Mouse (Mus musculus): ENCODE measurements around the gene Rhox4g. TPM values are rescaled to one million over a fixed set of nuclear protein-coding genes. Genes with fewer than 3 reads are reported as not detected.
"Not testable (repeated sequence)": the region's sequence is repeated elsewhere in the genome, so short reads cannot be mapped to it uniquely, and the experiment has no call there.

Rhox4g gene
- polyA plus RNA-seq (2012): not detected in 2 replicates

- TF ChIP-seq GATA1 (IDR thresholded peaks at IDR 0.05; ENCODE audit: low read length): not testable (repeated sequence)
Measured at GRCm38 (mm10) chrX:37651227-37651626, at the start of gene Rhox4g. TSS of gene Rhox4g (minus strand) at chrX:37651327.

GRCm38 (mm10) chrX:37692261-37692660 lies 41.1 kb upstream of the Rhox4g start:
- no peak for TF ChIP-seq GATA1 (IDR thresholded peaks at IDR 0.05; ENCODE audit: low read length)

DNA sequence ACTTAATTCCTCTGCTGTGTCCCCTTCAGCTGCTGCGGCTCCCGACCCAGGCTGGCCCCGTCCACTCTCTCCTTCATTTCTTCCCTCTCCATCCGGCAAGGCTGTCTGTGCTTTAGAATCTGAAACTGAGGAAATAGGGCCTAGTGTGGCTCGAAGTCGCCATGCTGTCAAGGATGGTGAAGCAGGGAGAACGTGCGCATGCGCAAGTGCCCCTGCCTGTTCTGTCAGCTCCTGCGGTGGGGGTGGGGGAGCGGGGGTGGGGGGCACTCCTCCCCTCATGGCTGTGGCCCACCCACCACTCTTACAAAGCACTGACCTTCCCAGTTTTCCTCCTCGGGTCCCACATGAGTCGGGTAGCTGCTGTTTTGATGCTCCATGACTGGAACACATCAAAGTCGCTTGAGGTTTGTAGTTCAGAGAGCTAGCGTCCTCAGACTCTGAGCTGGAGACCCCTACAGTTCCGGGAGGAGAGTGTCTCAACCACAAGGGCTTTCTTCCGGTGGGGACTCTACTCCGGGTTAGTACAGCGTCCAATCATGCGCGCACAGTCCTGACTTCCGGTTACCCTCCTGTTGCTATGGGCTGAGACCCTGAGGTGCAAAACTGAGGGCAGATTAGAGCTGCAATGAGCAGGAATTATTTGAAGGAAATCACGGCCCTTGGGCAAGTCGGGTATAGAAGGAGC lies 32.0 kb upstream of the Rhox4g start:
- no peak for TF ChIP-seq GATA1 (IDR thresholded peaks at IDR 0.05; ENCODE audit: low read length)

- not testable (repeated sequence) for TF ChIP-seq GATA1 (IDR thresholded peaks at IDR 0.05; ENCODE audit: low read length)
Measured at GRCm38 (mm10) chrX:37673177-37673576, 22.1 kb upstream of the Rhox4g start, which contains the start of gene Rhox2h. TSS of gene Rhox2h (minus strand) at chrX:37673277.

DNA sequence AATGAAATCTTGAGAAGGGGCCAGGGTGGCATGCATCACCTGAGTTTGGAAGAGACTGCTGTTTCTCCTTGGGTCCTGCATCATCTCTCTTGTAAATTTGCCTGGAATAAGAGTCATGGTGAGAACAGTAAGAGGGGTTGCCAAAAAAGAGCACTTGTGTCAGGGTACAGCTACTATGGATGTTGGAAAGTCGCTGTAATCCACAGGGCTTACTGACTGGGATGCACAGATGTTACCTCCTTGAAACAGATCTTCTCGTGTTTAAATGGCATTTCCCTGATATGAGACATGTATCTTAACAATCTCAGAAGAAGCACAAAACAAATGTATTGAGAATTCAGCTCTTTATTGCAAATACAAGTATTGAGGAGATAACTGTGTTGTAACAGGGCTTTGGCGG lies 17.5 kb upstream of the Rhox4g start, which contains the start of gene Rhox3h:
TSS of gene Rhox3h (minus strand) at position 101 of the 400 bp plus-strand sequence.
- not testable (repeated sequence) for TF ChIP-seq GATA1 (IDR thresholded peaks at IDR 0.05; ENCODE audit: low read length)

- TF ChIP-seq GATA1 (IDR thresholded peaks at IDR 0.05; ENCODE audit: low read length): not testable (repeated sequence)
Measured at GRCm38 (mm10) chrX:37643370-37643769, 7.8 kb downstream of the Rhox4g start, which contains the start of gene Rhox2g. TSS of gene Rhox2g (minus strand) at chrX:37643470.

DNA sequence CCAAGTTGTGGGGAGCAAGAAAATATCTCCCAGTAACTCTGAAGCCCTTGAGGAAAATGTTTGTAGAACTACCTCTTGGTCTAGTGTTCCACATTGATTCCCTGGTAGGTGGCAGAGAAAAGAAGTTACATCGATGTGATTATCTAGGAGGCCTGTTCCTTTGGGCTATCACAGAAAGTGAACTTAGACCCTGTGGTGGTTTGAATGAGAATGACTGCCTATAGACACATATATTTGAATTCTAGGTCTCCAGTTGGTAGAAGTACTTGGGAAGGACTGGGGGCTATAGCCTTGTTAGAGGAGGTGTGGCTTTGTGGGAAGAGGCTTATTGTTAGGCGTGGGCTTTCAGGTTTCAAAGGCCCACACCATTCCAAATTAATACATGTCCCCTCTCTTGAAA lies 22.6 kb downstream of the Rhox4g start, which contains the start of gene Rhox3g:
TSS of gene Rhox3g (minus strand) at position 101 of the 400 bp plus-strand sequence.
- not testable (repeated sequence) for TF ChIP-seq GATA1 (IDR thresholded peaks at IDR 0.05; ENCODE audit: low read length)

GRCm38 (mm10) chrX:37607604-37608003 lies 43.5 kb downstream of the Rhox4g start, which contains the start of gene Rhox4f:
TSS of gene Rhox4f (minus strand) at chrX:37607704.
- TF ChIP-seq GATA1 (IDR thresholded peaks at IDR 0.05; ENCODE audit: low read length): not testable (repeated sequence)

Other genes with a start within 250 kb of the Rhox4g start
- not detected in 2 replicates for gene Rhox2b, start 239.3 kb downstream of the Rhox4g start, polyA plus RNA-seq (2012)
- gene Rhox4b, start 218.8 kb downstream of the Rhox4g start, polyA plus RNA-seq (2012): not detected in 2 replicates
- not detected in 2 replicates for gene Rhox2c, start 197.6 kb downstream of the Rhox4g start, polyA plus RNA-seq (2012)
- not detected in 2 replicates for gene Rhox3c, start 192.7 kb downstream of the Rhox4g start, polyA plus RNA-seq (2012)
- gene Rhox4c, start 171.0 kb downstream of the Rhox4g start, polyA plus RNA-seq (2012): not detected in 2 replicates
- 0.12 and 0.18 TPM in 2 replicates for gene Rhox2d, start 157.9 kb downstream of the Rhox4g start, polyA plus RNA-seq (2012)
- not detected in 2 replicates for gene Rhox4d, start 137.0 kb downstream of the Rhox4g start, polyA plus RNA-seq (2012)
- gene Rhox2e, start 120.9 kb downstream of the Rhox4g start, polyA plus RNA-seq (2012): not detected in 2 replicates
- gene Rhox3e, start 109.3 kb downstream of the Rhox4g start, polyA plus RNA-seq (2012): not detected in 2 replicates
- not detected in 2 replicates for gene Rhox4e, start 93.9 kb downstream of the Rhox4g start, polyA plus RNA-seq (2012)
- not detected in 2 replicates for gene Rhox2f, start 79.9 kb downstream of the Rhox4g start, polyA plus RNA-seq (2012)
- not detected in 2 replicates for gene Rhox3f, start 70.3 kb downstream of the Rhox4g start, polyA plus RNA-seq (2012)
- gene Rhox4f, start 43.6 kb downstream of the Rhox4g start, polyA plus RNA-seq (2012): not detected in 2 replicates
- not detected in 2 replicates for gene Rhox3g, start 22.7 kb downstream of the Rhox4g start, polyA plus RNA-seq (2012)
- gene Rhox2g, start 7.9 kb downstream of the Rhox4g start, polyA plus RNA-seq (2012): not detected in 2 replicates
- gene Rhox3h, start 17.4 kb upstream of the Rhox4g start, polyA plus RNA-seq (2012): not detected in 2 replicates
- 0.17 and 0.24 TPM in 2 replicates for gene Rhox2h, start 21.9 kb upstream of the Rhox4g start, polyA plus RNA-seq (2012)
- 1.1 and 1.5 TPM in 2 replicates for gene Rhox5, start 153.5 kb upstream of the Rhox4g start, polyA plus RNA-seq (2012)
- not detected in 2 replicates for gene Rhox6, start 175.6 kb upstream of the Rhox4g start, polyA plus RNA-seq (2012)
- not detected in 2 replicates for gene Rhox7a, start 180.4 kb upstream of the Rhox4g start, polyA plus RNA-seq (2012)
- not detected in 2 replicates for gene Rhox8, start 227.6 kb upstream of the Rhox4g start, polyA plus RNA-seq (2012)
- gene Rhox7b, start 245.9 kb upstream of the Rhox4g start, polyA plus RNA-seq (2012): not detected in 2 replicates